Mouse (Mus musculus) limb, embryonic 10.5 days (tissue): ENCODE measurements around the gene Fndc3b. TPM values are rescaled to one million over a fixed set of nuclear protein-coding genes. Genes with fewer than 3 reads are reported as not detected.

Experiments
- DNase-seq: peaks from one replicate; pipeline ENCODE4 v3.0.0-alpha.2; 2017; ENCODE audit warnings: low spot score
- H3K27ac ChIP-seq: fragments of 300-500 bp; sonication (generic); 2 replicates; pipeline ENCODE4 v1.5.1; 2016; ENCODE audit warnings: mild to moderate bottlenecking
- H3K27me3 ChIP-seq: fragments of 300-500 bp; sonication (generic); 2 replicates; pipeline ENCODE4 v1.6.1; 2016; ENCODE audit warnings: low read depth, mild to moderate bottlenecking; ENCODE audit not compliant: poor library complexity, severe bottlenecking
- H3K36me3 ChIP-seq: fragments of 300-500 bp; sonication (generic); 2 replicates; pipeline ENCODE4 v1.6.1; 2016; ENCODE audit warnings: mild to moderate bottlenecking, moderate library complexity
- H3K4me1 ChIP-seq: fragments of 300-500 bp; sonication (generic); 2 replicates; pipeline ENCODE4 v1.6.1; 2016
- H3K4me3 ChIP-seq: fragments of 300-500 bp; sonication (generic); 2 replicates; pipeline ENCODE4 v1.5.1; 2016; ENCODE audit warnings: mild to moderate bottlenecking, moderate library complexity
- H3K9me3 ChIP-seq: fragments of 300-500 bp; sonication (generic); replicated peaks from 2 replicates; pipeline ENCODE4 v1.6.1; 2016; ENCODE audit warnings: mild to moderate bottlenecking
- WGBS: fragments of 180-500 bp; shearing (Covaris S2); methylation state at CpG from one replicate; pipeline ENCODE4 v1.1.7; 2016; 5-methylcytosine and 5-hydroxymethylcytosine counted together
- polyA plus RNA-seq: library from polyadenylated mRNA; unstranded; fragments of >200 nt; fragmentation: Nextera tagmentation; extraction: Ambion mirVana; gene quantifications from 2 replicates; pipeline ENCODE4 v1.2.1, GENCODE M21; 2016

The Fndc3b gene
- polyA plus RNA-seq, 1 experiment from 2014 or later, result 9.7 TPM

GRCm38 (mm10) chr3:27685650-27686208 lies 25.4 kb downstream of the Fndc3b start:
- Histone ChIP-seq H3K27ac (no peak overlapping the region), H3K9me3 (no peaks in the 10 kb centered on the region), H3K4me1 (peaks cover 6% of the 10 kb centered on the region), H3K27me3 (no peaks in the 10 kb centered on the region), H3K4me3 (no peak overlapping the region), H3K36me3 (no peaks in the 10 kb centered on the region)
- 93% methylated on average over 14 of the region's 14 CpGs for WGBS
- no peak for DNase-seq

DNA sequence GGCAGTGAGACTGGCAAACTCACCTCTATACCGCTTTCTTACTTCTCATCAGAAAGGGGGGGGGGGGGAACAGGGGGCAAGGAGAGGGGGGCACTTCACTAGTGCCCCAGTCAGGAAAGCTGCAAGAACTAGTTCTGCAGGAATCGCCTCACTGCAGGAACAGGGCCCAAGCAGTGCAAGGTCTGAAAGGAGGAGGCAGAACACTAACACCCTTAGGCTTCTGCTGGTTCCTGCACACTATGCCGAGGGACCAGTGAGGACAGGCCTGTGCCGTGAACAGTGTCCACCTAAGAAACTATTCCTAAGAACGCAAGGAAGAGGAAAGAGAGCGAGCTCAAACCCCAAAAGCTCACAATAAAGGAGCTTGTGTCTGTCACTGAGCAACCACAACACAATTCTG lies 26.0 kb downstream of the Fndc3b start:
- DNase-seq, result no peak
- Histone ChIP-seq H3K9me3 (no peaks in the 10 kb centered on the region), H3K4me3 (no peak overlapping the region), H3K27me3 (no peaks in the 10 kb centered on the region), H3K4me1 (peaks cover 8% of the 10 kb centered on the region), H3K27ac (no peak overlapping the region), H3K36me3 (no peaks in the 10 kb centered on the region)
- 78% methylated on average over 6 of the region's 6 CpGs for WGBS

- Histone ChIP-seq H3K27ac (no peak overlapping the region), H3K27me3 (no peaks in the 10 kb centered on the region), H3K4me1 (peaks cover 12% of the 10 kb centered on the region), H3K9me3 (no peaks in the 10 kb centered on the region), H3K4me3 (no peak overlapping the region), H3K36me3 (no peaks in the 10 kb centered on the region)
- 87% methylated on average over 4 of the region's 4 CpGs for WGBS
- no peak for DNase-seq
Measured at GRCm38 (mm10) chr3:27683374-27683773, 27.7 kb downstream of the Fndc3b start.

- Histone ChIP-seq H3K4me1 (peaks cover 41% of the 10 kb centered on the region), H3K4me3 (no peak overlapping the region), H3K27me3 (no peaks in the 10 kb centered on the region), H3K9me3 (no peaks in the 10 kb centered on the region), H3K36me3 (no peaks in the 10 kb centered on the region), H3K27ac (no peak overlapping the region)
- 64% methylated on average over 6 of the region's 6 CpGs for WGBS
- DNase-seq, result no peak
Measured at GRCm38 (mm10) chr3:27677574-27677973, 33.5 kb downstream of the Fndc3b start.

DNA sequence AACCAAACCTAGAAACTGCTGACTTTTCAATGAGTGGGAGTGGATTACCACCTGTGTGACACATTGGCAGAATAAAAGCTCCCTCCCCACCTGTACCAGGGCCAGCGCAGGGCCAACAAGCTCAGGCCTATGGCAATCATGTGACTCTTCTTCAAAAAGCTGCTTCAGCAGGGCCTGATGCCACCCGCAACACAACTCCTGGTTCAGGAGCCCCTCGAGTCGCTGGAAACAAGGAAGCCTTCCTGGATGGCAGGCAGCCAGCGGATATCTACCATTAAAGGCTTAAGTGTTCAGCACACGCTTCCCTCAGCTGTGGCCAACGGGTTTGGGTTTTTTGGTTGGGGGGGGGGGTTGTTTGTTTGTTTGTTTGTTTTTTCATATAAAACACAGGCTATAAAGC lies 37.4 kb downstream of the Fndc3b start:
- H3K27me3 ChIP-seq, result no peaks in the 10 kb centered on the region
- no peak overlapping the region for H3K27ac ChIP-seq
- 82% methylated on average over 7 of the region's 7 CpGs for WGBS
- no peaks in the 10 kb centered on the region for H3K9me3 ChIP-seq
- no peaks in the 10 kb centered on the region for H3K36me3 ChIP-seq
- no peak for DNase-seq
- H3K4me1 ChIP-seq, result peaks cover 52% of the 10 kb centered on the region
- no peak overlapping the region for H3K4me3 ChIP-seq

GRCm38 (mm10) chr3:27670416-27670815 lies 40.7 kb downstream of the Fndc3b start:
- WGBS, result 43% methylated on average over 12 of the region's 12 CpGs
- DNase-seq, result peak; percentile 39
- Histone ChIP-seq H3K27me3 (no peaks in the 10 kb centered on the region), H3K27ac (no peak overlapping the region), H3K36me3 (no peaks in the 10 kb centered on the region), H3K4me3 (no peak overlapping the region), H3K9me3 (no peaks in the 10 kb centered on the region), H3K4me1 (peaks cover 42% of the 10 kb centered on the region)

GRCm38 (mm10) chr3:27667280-27667679 lies 43.8 kb downstream of the Fndc3b start:
- peaks cover 38% of the 10 kb centered on the region for H3K4me1 ChIP-seq
- H3K27ac ChIP-seq, result no peak overlapping the region
- H3K9me3 ChIP-seq, result no peaks in the 10 kb centered on the region
- WGBS, result 91% methylated on average over 4 of the region's 4 CpGs
- H3K36me3 ChIP-seq, result no peaks in the 10 kb centered on the region
- DNase-seq, result no peak
- H3K4me3 ChIP-seq, result no peak overlapping the region
- H3K27me3 ChIP-seq, result no peaks in the 10 kb centered on the region

DNA sequence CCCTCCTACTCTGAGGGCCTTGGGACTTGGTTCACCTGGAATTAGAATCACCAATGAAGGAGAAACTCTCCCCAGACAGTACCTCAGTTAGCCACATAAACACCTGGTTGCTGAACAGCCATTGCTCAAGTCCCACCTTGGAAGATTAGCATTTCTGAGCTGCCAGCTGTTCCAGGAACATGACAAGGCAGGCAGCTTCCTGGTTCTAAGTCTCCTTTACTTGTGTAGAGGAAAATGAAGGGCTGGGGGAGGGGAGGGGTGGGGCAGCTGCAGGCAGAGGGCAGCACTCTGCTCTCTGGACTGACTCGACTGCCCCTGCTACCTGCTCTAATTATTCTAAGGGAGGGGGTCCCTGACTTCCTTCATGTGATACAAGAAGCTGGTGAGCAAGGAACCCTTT lies 45.8 kb downstream of the Fndc3b start:
- Histone ChIP-seq H3K36me3 (no peaks in the 10 kb centered on the region), H3K27ac (no peak overlapping the region), H3K9me3 (no peaks in the 10 kb centered on the region), H3K4me1 (peaks cover 21% of the 10 kb centered on the region), H3K4me3 (no peak overlapping the region), H3K27me3 (no peaks in the 10 kb centered on the region)
- WGBS, result 13% methylated on average over 1 of the region's 1 CpGs
- no peak for DNase-seq

DNA sequence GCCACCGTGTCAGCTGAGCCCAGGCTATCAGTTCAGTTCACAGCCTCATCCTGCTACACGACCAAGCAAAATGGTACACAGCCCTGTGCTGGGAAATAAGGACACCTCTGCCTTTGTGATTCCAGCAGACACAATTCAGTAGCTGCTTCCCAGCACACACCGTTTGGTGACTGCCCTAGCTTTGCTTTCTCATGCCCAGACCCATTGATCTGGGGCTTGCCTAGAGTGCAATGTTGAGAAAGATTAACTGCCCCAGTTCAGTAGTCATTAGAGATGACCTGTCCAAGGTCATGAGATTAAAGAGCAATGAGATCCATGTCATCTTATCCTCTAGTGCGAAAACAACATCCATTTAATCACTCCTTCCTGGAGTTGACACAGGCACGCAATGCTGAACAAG lies 47.9 kb downstream of the Fndc3b start:
- no peaks in the 10 kb centered on the region for H3K27me3 ChIP-seq
- H3K9me3 ChIP-seq, result no peaks in the 10 kb centered on the region
- no peak overlapping the region for H3K4me3 ChIP-seq
- peaks cover 17% of the 10 kb centered on the region for H3K4me1 ChIP-seq
- 45% methylated on average over 5 of the region's 5 CpGs for WGBS
- no peaks in the 10 kb centered on the region for H3K36me3 ChIP-seq
- H3K27ac ChIP-seq, result no peak overlapping the region
- no peak for DNase-seq

GRCm38 (mm10) chr3:27658198-27658763 lies 52.8 kb downstream of the Fndc3b start:
- DNase-seq, result no peak

DNA sequence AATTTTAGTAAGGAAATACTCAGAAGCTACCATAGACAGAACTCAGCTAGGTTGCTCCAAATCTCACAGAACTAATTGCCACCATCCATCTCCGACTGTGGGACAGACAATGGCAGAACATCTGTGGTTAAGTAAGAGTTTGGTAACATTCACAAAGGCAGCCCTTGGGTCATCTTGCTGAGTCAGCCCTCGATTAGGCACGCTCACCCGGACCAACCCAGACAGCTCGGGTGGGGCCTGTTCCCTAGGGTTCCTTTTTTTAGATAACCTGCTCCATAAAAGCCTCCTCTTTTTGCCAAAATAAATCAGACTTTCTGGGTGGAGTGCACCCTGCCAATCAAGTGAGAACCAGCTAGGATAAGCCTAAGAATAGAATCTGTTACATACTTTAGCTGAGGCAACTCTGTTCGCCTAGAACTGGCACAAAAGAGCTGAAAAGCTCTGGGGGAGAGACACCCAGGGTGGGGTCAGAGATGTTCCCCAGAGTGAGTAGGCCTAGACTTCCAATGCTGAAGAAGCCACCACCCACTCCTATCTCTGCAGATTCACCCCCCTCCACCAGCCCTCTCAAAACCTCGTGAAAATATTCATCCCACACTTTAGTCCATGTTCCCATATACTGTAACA lies 54.2 kb downstream of the Fndc3b start:
- Histone ChIP-seq H3K9me3 (no peaks in the 10 kb centered on the region), H3K27ac (no peak overlapping the region), H3K4me3 (no peak overlapping the region), H3K4me1 (peaks cover 10% of the 10 kb centered on the region; the same call in 1 of the 2 replicates), H3K36me3 (no peaks in the 10 kb centered on the region), H3K27me3 (no peaks in the 10 kb centered on the region)
- 78% methylated on average over 7 of the region's 7 CpGs for WGBS
- no peak for DNase-seq

More at GRCm38 (mm10) chr3:27658198-27658763, 52.8 kb downstream of the Fndc3b start:
- H3K4me1 ChIP-seq, result peaks cover 9% of the 10 kb centered on the region
- no peaks in the 10 kb centered on the region for H3K27me3 ChIP-seq
- no peaks in the 10 kb centered on the region for H3K9me3 ChIP-seq
- no peak overlapping the region for H3K4me3 ChIP-seq
- 93% methylated on average over 4 of the region's 4 CpGs for WGBS
- H3K36me3 ChIP-seq, result no peaks in the 10 kb centered on the region
- H3K27ac ChIP-seq, result no peak overlapping the region

- Histone ChIP-seq H3K9me3 (no peaks in the 10 kb centered on the region), H3K27me3 (no peaks in the 10 kb centered on the region), H3K4me3 (no peak overlapping the region), H3K36me3 (no peaks in the 10 kb centered on the region), H3K4me1 (peaks cover 20% of the 10 kb centered on the region; the same call in 1 of the 2 replicates), H3K27ac (no peak overlapping the region)
- 74% methylated on average over 4 of the region's 4 CpGs for WGBS
- DNase-seq, result no peak
Measured at GRCm38 (mm10) chr3:27655673-27656072, 55.4 kb downstream of the Fndc3b start.

- Histone ChIP-seq H3K36me3 (no peaks in the 10 kb centered on the region), H3K9me3 (no peaks in the 10 kb centered on the region), H3K27me3 (no peaks in the 10 kb centered on the region), H3K4me3 (no peak overlapping the region), H3K27ac (no peak overlapping the region), H3K4me1 (peaks cover 20% of the 10 kb centered on the region; the same call in 1 of the 2 replicates)
- DNase-seq, result no peak
- 86% methylated on average over 11 of the region's 11 CpGs for WGBS
Measured at GRCm38 (mm10) chr3:27655042-27655441, 56.1 kb downstream of the Fndc3b start.
